Mouse (Mus musculus) cortical plate, adult 2 months (tissue): ENCODE measurements around the gene Gm30191.

Experiments used
- CTCF ChIP-seq: fragments of 200-500 bp; IDR thresholded peaks from 2 replicates; pipeline ENCODE4 v1.5.1; 2011; ENCODE audit warnings: mild to moderate bottlenecking, control low read depth, low read length; ENCODE audit not compliant: insufficient read depth; ENCODE audit errors: extremely low read depth
- POLR2A ChIP-seq: fragments of 200-500 bp; IDR thresholded peaks from 2 replicates; pipeline ENCODE4 v1.6.1; 2011; ENCODE audit warnings: mild to moderate bottlenecking, low read length, control low read depth; ENCODE audit not compliant: insufficient read depth; ENCODE audit errors: extremely low read depth

DNA sequence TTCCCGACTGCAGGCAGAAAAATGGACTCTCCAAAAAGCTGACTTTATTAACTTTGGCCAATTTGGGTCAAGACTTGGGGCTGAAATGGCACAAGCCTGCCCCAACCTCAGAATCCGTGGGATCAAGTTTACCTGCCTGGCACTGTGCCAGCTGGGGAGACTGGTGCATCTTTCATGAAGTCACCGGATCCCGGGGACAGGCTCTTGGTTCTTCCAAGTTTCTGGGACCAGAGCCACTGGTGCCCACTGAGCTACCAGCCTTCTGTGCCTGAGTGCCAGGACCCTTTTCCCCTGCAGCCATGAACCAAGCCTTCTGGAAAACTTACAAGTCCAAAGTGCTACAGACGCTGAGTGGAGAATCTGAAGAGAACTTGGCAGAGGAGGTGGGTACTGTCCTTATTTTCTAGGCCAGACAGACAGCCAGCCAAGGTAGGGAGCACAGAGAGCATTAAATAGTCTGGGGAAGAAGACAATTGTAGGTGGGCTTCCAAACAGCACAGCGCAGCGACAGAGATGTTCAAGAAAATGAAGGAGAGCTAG is at the start of gene Gm30191:
- TF ChIP-seq POLR2A: no peak
- no peak for TF ChIP-seq CTCF
